Mouse (Mus musculus) retina, postnatal 1 day (tissue): ENCODE data around the gene Eef1akmt1.

Source experiments
- DNase-seq: peaks from one replicate; pipeline ENCODE4 v3.0.0-alpha.2; 2012

The Eef1akmt1 gene

GRCm38 (mm10) chr14:57515156-57515762 lies 56.2 kb downstream of the Eef1akmt1 start:
- DNase-seq = no peak

GRCm38 (mm10) chr14:57509554-57509953 lies 61.9 kb downstream of the Eef1akmt1 start:
- no peak for DNase-seq

GRCm38 (mm10) chr14:57503729-57504128 lies 67.7 kb downstream of the Eef1akmt1 start:
- no peak for DNase-seq
